ENCODE assay signal across 8 mouse cellular contexts in genomic region chr13:40605686-40606404, GRCm38 (mm10).
A peak's percentile ranks its signal among the peaks of the same experiment; 100 is the strongest.
DNase-seq lines count a peak whose midpoint lies in the region; ATAC-seq and TF ChIP-seq lines count a peak whose summit lies in the region.
"Had no signal": no experiment of that assay in that cellular context is flagged by ENCODE, and none has a peak within 500 bp of the region (broad histone marks: within the 10 kb centered on the region; RNA-seq: fewer than 3 reads in every experiment).

No protein-coding gene starts in this region.

- H3K4me3 ChIP-seq in lung, embryonic 16.5 days (ENCODE audit: low read length), result peak overlapping the region; percentile 33
- peak overlapping the region; percentile 30 for H3K4me3 ChIP-seq in embryonic facial prominence, embryonic 14.5 days (ENCODE audit: low read depth, low read length)
- peak overlapping the region; percentile 32 for H3K4me3 ChIP-seq in hindbrain, postnatal 0 days (ENCODE audit: low read length)
- no peak overlapping the region for H3K4me3 ChIP-seq in stomach, embryonic 14.5 days (ENCODE audit: low read depth, low read length)
- H3K4me3 ChIP-seq: liver, embryonic 15.5 days had no signal

- H3K9ac ChIP-seq in lung, embryonic 16.5 days (ENCODE audit: low read length), result no peak overlapping the region
- peak overlapping the region; percentile 46; the same call in 1 of the 2 replicates for H3K9ac ChIP-seq in embryonic facial prominence, embryonic 14.5 days (ENCODE audit: low read depth, low read length)
- H3K9ac ChIP-seq in hindbrain, postnatal 0 days (replicated peaks; ENCODE audit: low read length), result no peak overlapping the region
- no peak overlapping the region for H3K9ac ChIP-seq in stomach, embryonic 14.5 days (replicated peaks; ENCODE audit: low read depth, low read length)
- H3K9ac ChIP-seq: liver, embryonic 15.5 days had no signal

- H3K4me2 ChIP-seq in lung, embryonic 16.5 days (ENCODE audit: low read depth, low read length), result peak overlapping the region; percentile 49
- peak overlapping the region; percentile 55 for H3K4me2 ChIP-seq in embryonic facial prominence, embryonic 14.5 days (ENCODE audit: low read depth, low read length)
- H3K4me2 ChIP-seq in hindbrain, postnatal 0 days (ENCODE audit: low read depth, low read length), result peak overlapping the region; percentile 57
- H3K4me2 ChIP-seq in stomach, embryonic 14.5 days (replicated peaks; ENCODE audit: low read depth, low read length), result peak overlapping the region; percentile 46
- H3K4me2 ChIP-seq: liver, embryonic 15.5 days had no signal

- H3K27me3 ChIP-seq in lung, embryonic 16.5 days (ENCODE audit: control insufficient read depth, insufficient read depth, low read depth, low read length), result no peaks in the 10 kb centered on the region
- no peaks in the 10 kb centered on the region for H3K27me3 ChIP-seq in embryonic facial prominence, embryonic 14.5 days (replicated peaks; ENCODE audit: control insufficient read depth, insufficient read depth, low read length)
- no peaks in the 10 kb centered on the region for H3K27me3 ChIP-seq in hindbrain, postnatal 0 days (ENCODE audit: insufficient read depth, low read length)
- H3K27me3 ChIP-seq in stomach, embryonic 14.5 days (ENCODE audit: control insufficient read depth, insufficient read depth, low read length), result no peaks in the 10 kb centered on the region
- H3K27me3 ChIP-seq: liver, embryonic 15.5 days had no signal

- DNase-seq in lung, postnatal 25 days (ENCODE audit: low spot score), result no peak
- no peak for DNase-seq in embryonic facial prominence, embryonic 14.5 days (ENCODE audit: low spot score)
- no peak for DNase-seq in hindbrain, postnatal 0 days (ENCODE audit: low spot score)
- no peak for DNase-seq in urinary bladder, postnatal 10 days (ENCODE audit: low spot score)

- no peak overlapping the region for H3K27ac ChIP-seq in lung, embryonic 16.5 days (ENCODE audit: low read length)
- H3K27ac ChIP-seq in embryonic facial prominence, embryonic 14.5 days (replicated peaks; ENCODE audit: low read depth, low read length), result no peak overlapping the region
- peak overlapping the region; percentile 29; the same call in 1 of the 2 replicates for H3K27ac ChIP-seq in hindbrain, postnatal 0 days
- H3K27ac ChIP-seq in stomach, embryonic 14.5 days (ENCODE audit: low read length), result no peak overlapping the region
- H3K27ac ChIP-seq: liver, embryonic 15.5 days had no signal

- ATAC-seq in lung, embryonic 16.5 days (ENCODE audit: low read depth), result no peak
- no peak for ATAC-seq in embryonic facial prominence, embryonic 14.5 days (ENCODE audit: low read depth)
- peak; percentile 19; the same call in 1 of the 2 replicates for ATAC-seq in hindbrain, postnatal 0 days
- peak; percentile 28; the same call in 1 of the 2 replicates for ATAC-seq in stomach, embryonic 14.5 days (ENCODE audit: insufficient number of reproducible peaks, insufficient read depth, low FRiP score, low read depth)
- no peak for ATAC-seq in activated CD4-positive, CD25-positive, alpha-beta regulatory T cell, adult 4 months

- H3K4me1 ChIP-seq in lung, embryonic 16.5 days (replicated peaks; ENCODE audit: control insufficient read depth, insufficient read depth, low read length), result no peaks in the 10 kb centered on the region
- no peaks in the 10 kb centered on the region for H3K4me1 ChIP-seq in embryonic facial prominence, embryonic 14.5 days (ENCODE audit: control insufficient read depth, insufficient read depth, low read length)
- H3K4me1 ChIP-seq in hindbrain, postnatal 0 days (ENCODE audit: insufficient read depth, low read length), result 0 out of 2 replicates have a peak, but pooled peaks cover 4% of the 10 kb centered on the region
- no peaks in the 10 kb centered on the region for H3K4me1 ChIP-seq in stomach, embryonic 14.5 days (ENCODE audit: control insufficient read depth, insufficient read depth, low read length)
- H3K4me1 ChIP-seq: liver, embryonic 15.5 days had no signal

- no peak for TF ChIP-seq CTCF in hindbrain, postnatal 0 days (IDR thresholded peaks at IDR 0.05; ENCODE audit: low read depth)

- H3K36me3 ChIP-seq in lung, embryonic 16.5 days (ENCODE audit: control insufficient read depth, insufficient read depth, low read length), result no peaks in the 10 kb centered on the region
- no peaks in the 10 kb centered on the region for H3K36me3 ChIP-seq in embryonic facial prominence, embryonic 14.5 days (ENCODE audit: control insufficient read depth, insufficient read depth, low read length)
- no peaks in the 10 kb centered on the region for H3K36me3 ChIP-seq in hindbrain, postnatal 0 days (ENCODE audit: insufficient read depth, low read length)
- H3K36me3 ChIP-seq in stomach, embryonic 14.5 days (ENCODE audit: control insufficient read depth, insufficient read depth, low read length), result no peaks in the 10 kb centered on the region
- H3K36me3 ChIP-seq: liver, embryonic 15.5 days had no signal

- H3K9me3 ChIP-seq in lung, embryonic 16.5 days (ENCODE audit: control insufficient read depth, low read length), result no peaks in the 10 kb centered on the region
- H3K9me3 ChIP-seq in embryonic facial prominence, embryonic 14.5 days (ENCODE audit: control insufficient read depth, low read length), result no peaks in the 10 kb centered on the region
- no peaks in the 10 kb centered on the region for H3K9me3 ChIP-seq in hindbrain, postnatal 0 days (ENCODE audit: low read length)
- H3K9me3 ChIP-seq in stomach, embryonic 14.5 days (ENCODE audit: control insufficient read depth, low read depth, low read length), result no peaks in the 10 kb centered on the region
- H3K9me3 ChIP-seq: liver, embryonic 15.5 days had no signal

- WGBS in lung, embryonic 16.5 days, result 40% methylated on average over 16 of the region's 16 CpGs
- 55% methylated on average over 16 of the region's 16 CpGs for WGBS in embryonic facial prominence, embryonic 14.5 days
- 40% methylated on average over 16 of the region's 16 CpGs for WGBS in hindbrain, postnatal 0 days
- 52% methylated on average over 16 of the region's 16 CpGs for WGBS in stomach, embryonic 14.5 days

Comparison
In these comparisons a context has a peak if more than half of its experiments do, and no peak if none do; other contexts are left out.
1. ATAC-seq: peak in hindbrain, postnatal 0 days (single experiment) and stomach, embryonic 14.5 days (single experiment); none in lung, embryonic 16.5 days (single experiment), embryonic facial prominence, embryonic 14.5 days (single experiment) and activated CD4-positive, CD25-positive, alpha-beta regulatory T cell, adult 4 months (single experiment).
2. Peak in every context shown above with its lines, with median percentiles within 50 percentile points of each other: H3K4me2 ChIP-seq.